Mouse (Mus musculus): ENCODE data around the gene Flvcr2.

DNA sequence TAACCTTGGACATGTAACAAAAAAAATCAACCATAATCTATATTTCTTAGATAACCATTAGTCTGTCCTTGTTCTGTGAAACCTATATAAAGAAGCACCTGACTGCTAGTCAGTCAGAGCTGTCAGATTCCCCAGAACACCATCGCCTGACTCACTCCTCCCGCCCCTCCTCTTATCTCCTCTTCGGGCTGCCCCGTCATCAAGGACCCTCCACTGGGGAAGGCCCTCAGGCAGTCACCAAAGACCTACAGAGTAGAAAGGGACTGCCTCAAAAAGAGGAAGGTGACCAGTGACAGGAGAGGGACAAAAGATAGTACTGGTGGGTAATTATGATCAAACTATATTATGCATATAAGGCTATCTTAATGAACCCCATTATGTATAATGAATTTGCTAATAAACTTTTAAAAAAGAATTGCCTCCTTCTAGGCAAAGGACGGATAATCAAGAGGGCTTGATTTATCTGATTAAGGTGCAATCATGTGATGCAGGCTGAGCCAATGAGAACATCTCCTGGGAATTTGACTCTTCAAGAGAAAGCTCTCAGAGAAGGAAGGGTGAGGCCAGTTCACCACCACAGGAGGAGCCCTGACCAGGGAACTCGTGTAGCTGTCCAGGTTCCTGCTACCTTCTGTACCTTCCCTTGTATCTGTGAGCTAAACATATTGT lies 19.5 kb upstream of the Flvcr2 start:
- no peak for TF ChIP-seq POLR2A (IDR thresholded peaks at IDR 0.05; ENCODE audit: low read depth, low read length)
- TF ChIP-seq UBTF (IDR thresholded peaks at IDR 0.05; ENCODE audit: low read depth, low read length) = no peak
- no peak for TF ChIP-seq JUND (conservative IDR thresholded peaks at IDR 0.05; ENCODE audit: low read depth, low read length)
- TF ChIP-seq CTCF (conservative IDR thresholded peaks at IDR 0.05 in 1 of 2, IDR thresholded peaks at IDR 0.05 in 1 of 2; ENCODE audit: low read depth in 2 of 2, low read length in 2 of 2) = no peak
